Mouse (Mus musculus) neural tube, embryonic 11.5 days (tissue): ENCODE measurements around the gene Nwd2. TPM values are rescaled to one million over a fixed set of nuclear protein-coding genes. Genes with fewer than 3 reads are reported as not detected.

Experiments
- ATAC-seq: fragments of 200-750 bp; cut with Nextera tagmentation; 2 replicates; pipeline ENCODE4 v1.8.0; 2017; ENCODE audit warnings: moderate number of reproducible peaks, mild to moderate bottlenecking, moderate TSS enrichment, moderate library complexity; ENCODE audit not compliant: insufficient read depth, low FRiP score, low TSS enrichment
- DNase-seq: peaks from one replicate; pipeline ENCODE4 v3.0.0-alpha.2; 2015; ENCODE audit warnings: low spot score
- H3K27ac ChIP-seq: fragments of 300-500 bp; sonication (generic); 2 replicates; pipeline ENCODE4 v1.5.1; 2014; ENCODE audit warnings: low read depth, mild to moderate bottlenecking, low read length
- H3K27me3 ChIP-seq: fragments of 300-500 bp; sonication (generic); 2 replicates; pipeline ENCODE4 v1.6.1; 2014; ENCODE audit warnings: mild to moderate bottlenecking, low read length, mixed read lengths; ENCODE audit not compliant: control insufficient read depth, insufficient read depth
- H3K36me3 ChIP-seq: fragments of 300-500 bp; sonication (generic); 2 replicates; pipeline ENCODE4 v1.6.1; 2014; ENCODE audit warnings: mild to moderate bottlenecking, low read length, moderate library complexity, mixed read lengths; ENCODE audit not compliant: control insufficient read depth, insufficient read depth
- H3K4me1 ChIP-seq: fragments of 300-500 bp; sonication (generic); 2 replicates; pipeline ENCODE4 v1.6.1; 2014; ENCODE audit warnings: low read length, mixed read lengths; ENCODE audit not compliant: control insufficient read depth, insufficient read depth
- H3K4me2 ChIP-seq: fragments of 300-500 bp; sonication (generic); 2 replicates; pipeline ENCODE4 v1.6.1; 2014; ENCODE audit warnings: low read depth, mild to moderate bottlenecking, moderate library complexity
- H3K4me3 ChIP-seq: fragments of 300-500 bp; sonication (generic); 2 replicates; pipeline ENCODE4 v1.5.1; 2014; ENCODE audit warnings: low read depth, low read length
- H3K9ac ChIP-seq: fragments of 300-500 bp; sonication (generic); 2 replicates; pipeline ENCODE4 v1.6.1; 2014; ENCODE audit warnings: mild to moderate bottlenecking, low read length
- H3K9me3 ChIP-seq: fragments of 300-500 bp; sonication (generic); 2 replicates; pipeline ENCODE4 v1.6.1; 2016; ENCODE audit warnings: low read length; ENCODE audit not compliant: control insufficient read depth
- WGBS: fragments of 180-500 bp; shearing (Covaris S2); extraction: QIAGEN DNeasy Blood & Tissue Kit; methylation state at CpG from one replicate; pipeline ENCODE4 v1.1.7; 2014; 5-methylcytosine and 5-hydroxymethylcytosine counted together
- polyA plus RNA-seq: library from polyadenylated mRNA; unstranded; fragments of >200 nt; fragmentation: Nextera tagmentation; extraction: Ambion mirVana; gene quantifications from 2 replicates; pipeline ENCODE4 v1.2.1, GENCODE M21; 2014

Nwd2 gene
- 5.4 and 5.6 TPM in 2 replicates for polyA plus RNA-seq

- 1% methylated on average over 29 of the region's 29 CpGs for whole genome bisulfite sequencing
- H3K9me3 ChIP-seq: no peaks in the 10 kb centered on the region
- H3K36me3 ChIP-seq: no peaks in the 10 kb centered on the region
- H3K4me3 ChIP-seq: peak within 1 kb of the TSS; percentile 57
- peak within 1 kb of the TSS; percentile 98 for H3K4me2 ChIP-seq
- ATAC-seq: peak; percentile 32
- H3K27me3 ChIP-seq: peaks cover 17% of the 10 kb centered on the region
- peak within 1 kb of the TSS; percentile 57 for H3K9ac ChIP-seq
- H3K4me1 ChIP-seq: no peaks in the 10 kb centered on the region
- no peak within 1 kb of the TSS for H3K27ac ChIP-seq
- DNase-seq: peak; percentile 20
These were observed at the start of gene Nwd2 for GRCm38 (mm10) chr5:63649070-63649532. Gene Nwd2, plus strand, starts transcription at chr5:63649102.

DNA sequence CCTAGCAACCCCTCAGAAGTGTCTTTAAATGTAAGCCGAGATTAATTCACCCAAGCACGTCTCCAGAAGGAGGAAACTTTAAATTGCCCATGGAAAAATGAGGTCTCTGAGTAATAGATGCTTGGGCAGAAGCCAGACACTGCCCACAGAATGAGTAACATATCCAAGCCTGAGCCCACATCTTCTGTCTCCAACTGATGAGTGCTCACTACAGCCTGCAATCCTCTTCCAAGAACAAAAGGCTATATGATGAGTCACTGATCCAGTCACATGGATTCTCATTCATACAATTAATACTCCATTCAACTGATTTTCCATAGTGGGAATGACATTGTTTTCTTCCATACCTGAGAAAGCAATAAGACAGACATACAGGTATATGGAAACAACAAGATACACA is 41.5 kb upstream of the Nwd2 start:
- no peak overlapping the region for H3K4me3 ChIP-seq
- no peaks in the 10 kb centered on the region for H3K4me1 ChIP-seq
- no peaks in the 10 kb centered on the region for H3K9me3 ChIP-seq
- DNase-seq (no peak), ATAC-seq (no peak)
- H3K36me3 ChIP-seq: no peaks in the 10 kb centered on the region
- H3K27ac ChIP-seq: no peak overlapping the region
- H3K4me2 ChIP-seq: no peak overlapping the region
- no peak overlapping the region for H3K9ac ChIP-seq
- 85% methylated on average over 2 of the region's 2 CpGs for WGBS
- H3K27me3 ChIP-seq: no peaks in the 10 kb centered on the region

DNA sequence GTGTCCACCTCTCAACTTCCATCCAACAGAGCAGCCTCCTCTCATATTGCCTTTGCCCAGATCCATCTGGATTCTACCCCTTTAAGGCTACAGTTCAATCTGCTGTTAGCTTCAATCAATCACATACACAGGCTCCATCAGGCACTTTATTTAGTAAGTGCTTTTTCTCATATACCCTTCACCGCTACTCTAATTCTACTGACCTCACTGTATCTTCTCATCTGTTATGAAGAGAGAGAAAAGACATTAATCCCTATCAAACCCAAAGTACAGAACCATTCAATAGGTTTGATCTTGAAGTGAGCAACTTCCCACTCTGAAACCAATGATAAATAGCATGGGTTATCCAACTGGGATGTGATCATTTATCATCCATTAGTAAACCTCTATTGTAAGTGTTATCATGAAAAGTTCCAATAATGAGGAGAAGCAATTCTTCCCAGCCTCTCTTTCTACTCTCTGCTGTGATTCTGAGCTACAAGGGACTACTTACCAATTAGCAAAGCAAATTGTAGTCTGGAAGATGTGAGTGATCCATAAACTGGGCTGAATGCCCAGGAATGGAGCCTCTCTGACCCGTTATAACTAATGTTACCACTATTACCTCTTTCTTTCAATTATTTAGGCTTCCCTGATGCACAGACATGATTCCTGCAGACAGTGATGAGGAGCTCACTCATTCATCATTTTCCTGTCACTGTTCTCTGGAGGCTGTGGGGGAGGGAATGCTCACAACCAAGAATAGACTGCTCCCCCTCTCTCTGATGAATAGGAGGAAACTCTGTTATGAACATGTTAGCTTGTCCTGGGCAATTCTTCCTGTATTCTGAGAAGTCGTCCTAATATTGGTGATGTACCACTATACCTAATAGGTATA is 31.9 kb upstream of the Nwd2 start:
- DNase-seq: peak; percentile 16
- ATAC-seq: 0 out of 2 replicates have a peak, but pooled peaks have one; percentile 20
- Histone ChIP-seq H3K9me3 (no peaks in the 10 kb centered on the region), H3K36me3 (no peaks in the 10 kb centered on the region), H3K4me3 (no peak overlapping the region), H3K9ac (no peak overlapping the region), H3K4me1 (no peaks in the 10 kb centered on the region), H3K27me3 (no peaks in the 10 kb centered on the region), H3K4me2 (no peak overlapping the region), H3K27ac (no peak overlapping the region)
- 73% methylated on average over 3 of the region's 3 CpGs for WGBS

GRCm38 (mm10) chr5:63624123-63624522 is 24.8 kb upstream of the Nwd2 start:
- Histone ChIP-seq H3K4me2 (no peak overlapping the region), H3K4me3 (no peak overlapping the region), H3K36me3 (no peaks in the 10 kb centered on the region), H3K4me1 (no peaks in the 10 kb centered on the region), H3K27ac (no peak overlapping the region), H3K27me3 (no peaks in the 10 kb centered on the region), H3K9ac (no peak overlapping the region), H3K9me3 (no peaks in the 10 kb centered on the region)
- WGBS: 88% methylated on average over 3 of the region's 3 CpGs
- ATAC-seq (no peak), DNase-seq (no peak)

GRCm38 (mm10) chr5:63627832-63628530 is 20.9 kb upstream of the Nwd2 start:
- ATAC-seq (no peak), DNase-seq (no peak)
- H3K4me2 ChIP-seq: no peak overlapping the region
- H3K27me3 ChIP-seq: no peaks in the 10 kb centered on the region
- no peak overlapping the region for H3K27ac ChIP-seq
- H3K4me1 ChIP-seq: no peaks in the 10 kb centered on the region
- no peak overlapping the region for H3K4me3 ChIP-seq
- no peaks in the 10 kb centered on the region for H3K9me3 ChIP-seq
- no peak overlapping the region for H3K9ac ChIP-seq
- H3K36me3 ChIP-seq: no peaks in the 10 kb centered on the region
- WGBS: 91% methylated on average over 1 of the region's 1 CpGs

GRCm38 (mm10) chr5:63628531-63628871 is 20.4 kb upstream of the Nwd2 start:
- Histone ChIP-seq H3K27ac (no peak overlapping the region), H3K4me1 (no peaks in the 10 kb centered on the region), H3K4me3 (no peak overlapping the region), H3K4me2 (no peak overlapping the region), H3K9me3 (no peaks in the 10 kb centered on the region), H3K9ac (no peak overlapping the region), H3K36me3 (no peaks in the 10 kb centered on the region), H3K27me3 (no peaks in the 10 kb centered on the region)
- WGBS: 68% methylated on average over 3 of the region's 3 CpGs
- ATAC-seq: no peak
- DNase-seq: no peak

GRCm38 (mm10) chr5:63634636-63635035 is 14.3 kb upstream of the Nwd2 start:
- ATAC-seq (no peak), DNase-seq (no peak)
- Histone ChIP-seq H3K4me2 (no peak overlapping the region), H3K27me3 (no peaks in the 10 kb centered on the region), H3K4me1 (no peaks in the 10 kb centered on the region), H3K27ac (no peak overlapping the region), H3K36me3 (no peaks in the 10 kb centered on the region), H3K4me3 (no peak overlapping the region), H3K9me3 (no peaks in the 10 kb centered on the region), H3K9ac (no peak overlapping the region)
- WGBS: 68% methylated on average over 2 of the region's 2 CpGs

- WGBS: 39% methylated on average over 2 of the region's 2 CpGs
- Histone ChIP-seq H3K36me3 (no peaks in the 10 kb centered on the region), H3K4me1 (no peaks in the 10 kb centered on the region), H3K4me3 (no peak overlapping the region), H3K9me3 (no peaks in the 10 kb centered on the region), H3K27me3 (peaks cover 17% of the 10 kb centered on the region), H3K9ac (no peak overlapping the region), H3K4me2 (no peak overlapping the region), H3K27ac (no peak overlapping the region)
- peak; percentile 24 for DNase-seq
- ATAC-seq: no peak
These were observed 715 bp upstream of the Nwd2 start for GRCm38 (mm10) chr5:63648187-63648586.
